Mouse (Mus musculus) limb, embryonic 14.5 days (tissue): ENCODE measurements around the gene 2310034C09Rik. TPM values are rescaled to one million over a fixed set of nuclear protein-coding genes. Genes with fewer than 3 reads are reported as not detected.
"Not testable (repeated sequence)": the region's sequence is repeated elsewhere in the genome, so short reads cannot be mapped to it uniquely, and the experiment has no call there.

ENCODE experiments used
- ATAC-seq: fragments of 200-750 bp; cut with Nextera tagmentation; 2 replicates; pipeline ENCODE4 v1.8.0; 2017; ENCODE audit warnings: low read depth, moderate number of reproducible peaks, moderate TSS enrichment; ENCODE audit not compliant: low FRiP score
- DNase-seq: peaks from one replicate; pipeline ENCODE4 v3.0.0-alpha.2; 2015; ENCODE audit warnings: low spot score
- H3K27ac ChIP-seq: fragments of 300-500 bp; sonication (generic); replicated peaks from 2 replicates; pipeline ENCODE4 v1.5.1; 2014; ENCODE audit warnings: low read depth, mild to moderate bottlenecking, low read length, moderate library complexity, mixed read lengths
- H3K27me3 ChIP-seq: fragments of 300-500 bp; sonication (generic); 2 replicates; pipeline ENCODE4 v1.6.1; 2014; ENCODE audit warnings: low read length, mixed read lengths; ENCODE audit not compliant: control insufficient read depth, insufficient read depth
- H3K36me3 ChIP-seq: fragments of 300-500 bp; sonication (generic); 2 replicates; pipeline ENCODE4 v1.6.1; 2014; ENCODE audit warnings: mild to moderate bottlenecking, low read length, moderate library complexity, mixed read lengths; ENCODE audit not compliant: control insufficient read depth, insufficient read depth
- H3K4me1 ChIP-seq: fragments of 300-500 bp; sonication (generic); 2 replicates; pipeline ENCODE4 v1.6.1; 2014; ENCODE audit warnings: antibody characterized with exemption, low read length, mixed read lengths; ENCODE audit not compliant: control insufficient read depth, insufficient read depth
- H3K4me2 ChIP-seq: fragments of 300-500 bp; sonication (generic); replicated peaks from 2 replicates; pipeline ENCODE4 v1.6.1; 2014; ENCODE audit warnings: low read depth, mild to moderate bottlenecking, low read length, moderate library complexity; ENCODE audit not compliant: severe bottlenecking
- H3K4me3 ChIP-seq: fragments of 300-500 bp; sonication (generic); replicated peaks from 2 replicates; pipeline ENCODE4 v1.5.1; 2014; ENCODE audit warnings: low read length
- H3K9ac ChIP-seq: fragments of 300-500 bp; sonication (generic); 2 replicates; pipeline ENCODE4 v1.6.1; 2014; ENCODE audit warnings: mild to moderate bottlenecking, low read depth, low read length, moderate library complexity; ENCODE audit not compliant: severe bottlenecking
- H3K9me3 ChIP-seq: fragments of 300-500 bp; sonication (generic); 2 replicates; pipeline ENCODE4 v1.6.1; 2016; ENCODE audit warnings: low read length; ENCODE audit not compliant: control insufficient read depth
- POLR2A ChIP-seq: fragments of 200-500 bp; IDR thresholded peaks from 2 replicates; pipeline ENCODE4 v1.8.0; 2012; ENCODE audit warnings: inconsistent platforms, mild to moderate bottlenecking, moderate library complexity, borderline replicate concordance; ENCODE audit not compliant: insufficient read depth, insufficient read length; ENCODE audit errors: extremely low read depth
- WGBS: fragments of 180-500 bp; shearing (Covaris S2); extraction: QIAGEN DNeasy Blood & Tissue Kit; methylation state at CpG from one replicate; pipeline ENCODE4 v1.1.7; 2014; 5-methylcytosine and 5-hydroxymethylcytosine counted together
- polyA plus RNA-seq, 2 experiments: library from polyadenylated mRNA; depleted of rRNA in 1 of 2; stranded (reverse) in 1 of 2; unstranded in 1 of 2; fragments of >200 nt; fragmentation: Nextera tagmentation in 1 of 2; extraction: Ambion mirVana in 1 of 2; gene quantifications; 2 replicates each; pipeline versions ENCODE4 v1.2.1 to v1.2.3; 2012 to 2014

The 2310034C09Rik gene
- polyA plus RNA-seq (2012; rRNA removed), result not detected in 2 replicates
- polyA plus RNA-seq (2014; fragmentation: Nextera tagmentation; extraction: Ambion mirVana), result not detected in 2 replicates

GRCm38 (mm10) chr16:88758547-88758946 lies at the start of gene 2310034C09Rik:
TSS of gene 2310034C09Rik (plus strand) at chr16:88758847.
- 82% methylated on average over 3 of the region's 3 CpGs for WGBS

DNA sequence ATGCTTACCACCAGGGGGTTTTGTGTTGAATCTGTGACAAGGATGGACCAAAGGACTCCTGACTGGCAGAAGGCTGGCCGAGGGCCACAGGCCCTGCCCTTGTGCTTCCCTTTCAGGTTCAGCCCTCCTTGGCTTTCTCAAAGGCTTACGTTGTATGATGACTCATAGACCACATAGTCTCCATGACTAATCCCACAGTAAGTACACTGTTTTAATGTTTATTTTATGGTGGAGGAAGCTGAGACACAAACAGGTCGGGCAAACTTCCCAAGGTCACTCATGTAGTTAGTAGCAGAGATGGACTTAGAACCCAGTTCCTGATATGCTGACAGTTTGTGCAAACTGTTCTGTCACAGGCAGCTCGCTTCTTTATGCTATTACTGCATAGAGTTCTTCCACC lies 47.9 kb upstream of the 2310034C09Rik start:
- Histone ChIP-seq H3K27me3 (no peaks in the 10 kb centered on the region), H3K36me3 (no peaks in the 10 kb centered on the region), H3K9me3 (no peaks in the 10 kb centered on the region), H3K4me3 (no peak overlapping the region), H3K27ac (no peak overlapping the region), H3K4me2 (no peak overlapping the region), H3K9ac (no peak overlapping the region), H3K4me1 (no peaks in the 10 kb centered on the region)
- TF ChIP-seq POLR2A, result no peak
- 83% methylated on average over 4 of the region's 4 CpGs for WGBS
- DNase-seq (no peak), ATAC-seq (no peak)

More at GRCm38 (mm10) chr16:88758547-88758946, at the start of gene 2310034C09Rik:
- not testable (repeated sequence) for ATAC-seq, H3K36me3 ChIP-seq, H3K27me3 ChIP-seq, H3K4me1 ChIP-seq, H3K9ac ChIP-seq, H3K4me2 ChIP-seq, H3K27ac ChIP-seq, H3K9me3 ChIP-seq, DNase-seq, H3K4me3 ChIP-seq

DNA sequence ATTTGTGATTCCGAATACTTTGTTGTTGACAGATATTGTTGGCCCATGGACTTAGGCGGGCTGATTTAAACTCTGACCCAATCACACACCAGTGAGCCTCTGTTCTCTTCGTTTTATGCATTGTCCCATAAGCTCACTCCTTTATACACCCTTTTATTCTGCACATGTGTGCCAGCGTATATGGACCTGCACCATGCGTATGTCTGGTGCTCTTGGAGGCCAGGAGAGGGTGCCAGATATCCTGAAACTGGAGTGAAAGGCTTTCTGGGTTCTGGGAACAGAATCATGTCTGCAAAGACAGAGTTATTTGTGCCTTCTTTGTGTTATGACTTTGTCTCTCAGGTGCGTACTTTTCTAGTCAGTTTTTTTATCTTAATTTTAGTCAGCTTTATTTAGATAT lies 47.4 kb upstream of the 2310034C09Rik start:
- no peak overlapping the region for H3K4me3 ChIP-seq
- ATAC-seq, result no peak
- WGBS, result 82% methylated on average over 6 of the region's 6 CpGs

DNA sequence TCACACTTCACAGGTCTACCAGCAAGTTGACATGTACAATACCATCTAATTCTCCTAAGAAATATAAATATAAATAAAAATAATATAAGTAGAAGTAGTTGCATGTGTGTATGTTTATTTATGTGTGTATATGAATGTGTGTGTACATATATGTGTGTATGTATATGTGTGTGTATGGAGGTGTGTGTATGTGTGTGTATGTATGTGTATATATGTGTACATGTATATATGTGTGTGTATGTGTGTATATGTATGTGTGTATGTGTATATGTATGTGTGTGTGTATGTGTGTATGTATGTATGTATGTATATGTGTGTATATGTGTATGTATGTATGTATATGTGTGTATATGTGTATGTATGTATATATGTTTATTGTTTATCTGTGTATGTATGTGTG lies 42.1 kb upstream of the 2310034C09Rik start:
- H3K27ac ChIP-seq, result no peak overlapping the region
- H3K27me3 ChIP-seq, result no peaks in the 10 kb centered on the region
- TF ChIP-seq POLR2A, result no peak
- ATAC-seq (no peak), DNase-seq (no peak)
- no peaks in the 10 kb centered on the region for H3K9me3 ChIP-seq
- H3K4me2 ChIP-seq, result no peak overlapping the region
- H3K9ac ChIP-seq, result no peak overlapping the region
- H3K36me3 ChIP-seq, result no peaks in the 10 kb centered on the region
- no peak overlapping the region for H3K4me3 ChIP-seq
- H3K4me1 ChIP-seq, result no peaks in the 10 kb centered on the region

More for the DNA sequence above, 47.4 kb upstream of the 2310034C09Rik start:
- DNase-seq, result no peak
- no peak overlapping the region for H3K27ac ChIP-seq
- no peaks in the 10 kb centered on the region for H3K27me3 ChIP-seq
- no peaks in the 10 kb centered on the region for H3K36me3 ChIP-seq
- no peaks in the 10 kb centered on the region for H3K9me3 ChIP-seq
- no peak overlapping the region for H3K4me2 ChIP-seq
- no peak overlapping the region for H3K9ac ChIP-seq
- H3K4me1 ChIP-seq, result no peaks in the 10 kb centered on the region
- TF ChIP-seq POLR2A, result no peak

- TF ChIP-seq POLR2A, result no peak
- whole genome bisulfite sequencing, result 47% methylated on average over 1 of the region's 1 CpGs
- no peak for ATAC-seq
Measured at GRCm38 (mm10) chr16:88720031-88720430, 38.6 kb upstream of the 2310034C09Rik start.

GRCm38 (mm10) chr16:88728812-88729275 lies 29.8 kb upstream of the 2310034C09Rik start, which contains the start of gene Krtap13-1:
TSS of gene Krtap13-1 (plus strand) at chr16:88728862.
- H3K9ac ChIP-seq, result no peak within 1 kb of the TSS
- 75% methylated on average over 4 of the region's 4 CpGs for WGBS
- H3K27me3 ChIP-seq, result no peaks in the 10 kb centered on the region
- H3K36me3 ChIP-seq, result no peaks in the 10 kb centered on the region
- DNase-seq (no peak), ATAC-seq (no peak)
- H3K27ac ChIP-seq, result no peak within 1 kb of the TSS
- no peaks in the 10 kb centered on the region for H3K9me3 ChIP-seq
- no peak within 1 kb of the TSS for H3K4me2 ChIP-seq
- H3K4me1 ChIP-seq, result no peaks in the 10 kb centered on the region
- TF ChIP-seq POLR2A, result no peak
- H3K4me3 ChIP-seq, result no peak within 1 kb of the TSS

More at GRCm38 (mm10) chr16:88720031-88720430, 38.6 kb upstream of the 2310034C09Rik start:
- H3K27ac ChIP-seq, result no peak overlapping the region
- no peak overlapping the region for H3K4me3 ChIP-seq
- H3K9ac ChIP-seq, result no peak overlapping the region
- no peaks in the 10 kb centered on the region for H3K9me3 ChIP-seq
- no peaks in the 10 kb centered on the region for H3K4me1 ChIP-seq
- H3K36me3 ChIP-seq, result no peaks in the 10 kb centered on the region
- DNase-seq, result no peak
- no peak overlapping the region for H3K4me2 ChIP-seq
- H3K27me3 ChIP-seq, result no peaks in the 10 kb centered on the region
